Mouse (Mus musculus) forebrain, embryonic 12.5 days (tissue): ENCODE results near the gene A4gnt. TPM values are rescaled to one million over a fixed set of nuclear protein-coding genes. Genes with fewer than 3 reads are reported as not detected.

Experiments used
- ATAC-seq: fragments of 200-750 bp; cut with Nextera tagmentation; 2 replicates; pipeline ENCODE4 v1.8.0; 2017; ENCODE audit warnings: moderate TSS enrichment; ENCODE audit not compliant: low FRiP score
- H3K27ac ChIP-seq: fragments of 300-500 bp; sonication (generic); 2 replicates; pipeline ENCODE4 v1.5.1; 2016; ENCODE audit warnings: mild to moderate bottlenecking
- H3K27me3 ChIP-seq: fragments of 300-500 bp; sonication (generic); 2 replicates; pipeline ENCODE4 v1.6.1; 2016; ENCODE audit warnings: mild to moderate bottlenecking
- H3K36me3 ChIP-seq: fragments of 300-500 bp; sonication (generic); replicated peaks from 2 replicates; pipeline ENCODE4 v1.6.1; 2016; ENCODE audit warnings: mild to moderate bottlenecking
- H3K4me1 ChIP-seq: fragments of 300-500 bp; sonication (generic); 2 replicates; pipeline ENCODE4 v1.6.1; 2016
- H3K4me2 ChIP-seq: fragments of 300-500 bp; sonication (generic); 2 replicates; pipeline ENCODE4 v1.6.1; 2016; ENCODE audit warnings: mild to moderate bottlenecking, moderate library complexity
- H3K4me3 ChIP-seq: fragments of 300-500 bp; sonication (generic); replicated peaks from 2 replicates; pipeline ENCODE4 v1.5.1; 2016; ENCODE audit warnings: mild to moderate bottlenecking
- H3K9ac ChIP-seq: fragments of 300-500 bp; sonication (generic); 2 replicates; pipeline ENCODE4 v1.6.1; 2016; ENCODE audit warnings: mild to moderate bottlenecking
- H3K9me3 ChIP-seq: fragments of 300-500 bp; sonication (generic); 2 replicates; pipeline ENCODE4 v1.6.1; 2016
- WGBS: fragments of 180-500 bp; shearing (Covaris S2); methylation state at CpG from one replicate; pipeline ENCODE4 v1.1.7; 2016; 5-methylcytosine and 5-hydroxymethylcytosine counted together
- polyA plus RNA-seq: library from polyadenylated mRNA; unstranded; fragments of >200 nt; fragmentation: Nextera tagmentation; extraction: Ambion mirVana; gene quantifications from 2 replicates; pipeline ENCODE4 v1.2.1, GENCODE M21; 2016

A4gnt gene
- polyA plus RNA-seq, 1 experiment from 2014 or later: not detected

DNA sequence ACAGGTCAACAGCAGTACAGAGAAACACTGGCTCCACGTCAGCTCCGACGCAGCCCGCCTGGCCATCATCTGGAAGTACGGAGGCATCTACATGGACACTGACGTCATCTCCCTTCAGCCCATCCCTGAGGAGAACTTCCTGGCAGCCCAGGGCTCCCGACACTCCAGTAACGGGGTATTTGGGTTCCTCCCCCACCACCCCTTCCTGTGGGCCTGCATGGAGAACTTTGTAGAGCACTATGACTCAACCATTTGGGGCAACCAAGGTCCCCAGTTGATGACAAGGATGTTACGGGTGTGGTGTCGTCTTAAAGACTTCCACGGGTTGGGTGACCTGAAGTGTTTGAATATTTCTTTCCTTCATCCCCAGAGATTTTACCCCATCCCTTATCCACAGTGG is 7.9 kb downstream of the A4gnt start:
- no peaks in the 10 kb centered on the region for H3K27me3 ChIP-seq
- H3K36me3 ChIP-seq: no peaks in the 10 kb centered on the region
- H3K4me1 ChIP-seq: no peaks in the 10 kb centered on the region
- 94% methylated on average over 11 of the region's 11 CpGs for WGBS
- no peak overlapping the region for H3K4me2 ChIP-seq
- no peak overlapping the region for H3K4me3 ChIP-seq
- no peak overlapping the region for H3K27ac ChIP-seq
- H3K9me3 ChIP-seq: no peaks in the 10 kb centered on the region
- no peak overlapping the region for H3K9ac ChIP-seq
- no peak for ATAC-seq

DNA sequence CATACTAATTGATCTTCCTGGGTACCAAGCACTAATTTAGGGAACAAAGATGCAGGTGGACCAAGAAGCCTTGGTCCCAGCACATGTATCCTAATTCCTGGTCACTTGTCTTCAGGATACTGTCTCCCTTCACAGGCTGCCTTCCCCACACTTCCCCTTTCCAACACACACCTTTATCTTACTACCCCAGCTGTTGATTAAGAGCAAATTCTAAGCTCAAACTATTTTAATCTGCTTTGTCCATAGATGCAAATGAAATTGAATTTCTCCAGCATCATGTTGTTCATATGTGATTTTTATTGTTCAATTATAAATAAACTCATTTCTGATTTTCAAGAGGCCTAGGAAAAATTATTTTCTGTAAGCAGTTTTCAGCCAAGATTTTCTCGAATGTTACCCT is 9.7 kb downstream of the A4gnt start:
- no peaks in the 10 kb centered on the region for H3K36me3 ChIP-seq
- no peak overlapping the region for H3K9ac ChIP-seq
- H3K4me3 ChIP-seq: no peak overlapping the region
- WGBS: 88% methylated on average over 1 of the region's 1 CpGs
- no peak overlapping the region for H3K27ac ChIP-seq
- H3K9me3 ChIP-seq: no peaks in the 10 kb centered on the region
- H3K4me1 ChIP-seq: no peaks in the 10 kb centered on the region
- ATAC-seq: no peak
- H3K4me2 ChIP-seq: no peak overlapping the region
- H3K27me3 ChIP-seq: no peaks in the 10 kb centered on the region

DNA sequence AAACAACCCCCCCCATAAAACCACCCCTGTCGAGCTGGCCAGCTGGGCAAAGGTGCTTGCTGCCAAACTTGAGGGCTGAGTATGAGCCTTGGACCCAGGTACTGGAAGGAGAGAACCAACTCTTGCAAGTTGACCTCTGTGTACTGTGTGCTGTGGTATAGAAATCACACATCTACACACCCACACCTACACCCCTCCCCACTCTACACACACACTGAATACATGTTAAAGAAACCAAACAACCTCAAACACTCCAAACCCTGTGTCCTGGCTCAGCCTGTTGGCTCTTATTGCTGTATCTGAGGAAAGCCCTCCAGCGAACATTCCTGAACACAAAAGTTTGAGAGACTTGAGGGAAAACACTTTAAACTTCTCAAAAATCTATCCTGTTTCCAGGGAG is 10.7 kb downstream of the A4gnt start:
- H3K4me1 ChIP-seq: no peaks in the 10 kb centered on the region
- no peaks in the 10 kb centered on the region for H3K27me3 ChIP-seq
- H3K36me3 ChIP-seq: no peaks in the 10 kb centered on the region
- WGBS: 51% methylated on average over 2 of the region's 2 CpGs
- no peak overlapping the region for H3K4me3 ChIP-seq
- no peak overlapping the region for H3K27ac ChIP-seq
- H3K9ac ChIP-seq: no peak overlapping the region
- no peaks in the 10 kb centered on the region for H3K9me3 ChIP-seq
- H3K4me2 ChIP-seq: no peak overlapping the region
- ATAC-seq: no peak

DNA sequence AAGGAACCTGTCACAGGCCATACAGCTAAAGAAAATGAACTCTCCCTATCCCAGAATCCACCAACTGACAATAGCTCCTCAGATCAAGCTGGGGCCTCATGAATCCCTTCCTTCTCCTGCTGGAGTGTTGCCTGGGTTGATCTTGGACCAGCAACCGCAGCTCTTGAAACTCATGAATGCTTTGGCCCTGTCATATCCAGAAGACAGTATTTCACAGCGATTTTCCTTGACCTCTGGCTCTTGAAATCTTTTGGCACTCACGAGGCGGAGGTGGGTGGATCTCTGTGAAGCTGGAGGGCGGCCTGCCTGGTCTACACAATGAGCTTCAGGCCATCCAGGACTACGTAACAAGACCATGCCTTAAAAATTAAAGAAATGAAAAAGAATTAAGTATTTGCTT is 11.8 kb downstream of the A4gnt start:
- H3K9me3 ChIP-seq: no peaks in the 10 kb centered on the region
- H3K9ac ChIP-seq: no peak overlapping the region
- no peak overlapping the region for H3K27ac ChIP-seq
- WGBS: 82% methylated on average over 6 of the region's 6 CpGs
- H3K4me3 ChIP-seq: no peak overlapping the region
- H3K36me3 ChIP-seq: no peaks in the 10 kb centered on the region
- H3K4me1 ChIP-seq: peaks cover 6% of the 10 kb centered on the region
- no peak for ATAC-seq
- H3K4me2 ChIP-seq: no peak overlapping the region
- no peaks in the 10 kb centered on the region for H3K27me3 ChIP-seq

DNA sequence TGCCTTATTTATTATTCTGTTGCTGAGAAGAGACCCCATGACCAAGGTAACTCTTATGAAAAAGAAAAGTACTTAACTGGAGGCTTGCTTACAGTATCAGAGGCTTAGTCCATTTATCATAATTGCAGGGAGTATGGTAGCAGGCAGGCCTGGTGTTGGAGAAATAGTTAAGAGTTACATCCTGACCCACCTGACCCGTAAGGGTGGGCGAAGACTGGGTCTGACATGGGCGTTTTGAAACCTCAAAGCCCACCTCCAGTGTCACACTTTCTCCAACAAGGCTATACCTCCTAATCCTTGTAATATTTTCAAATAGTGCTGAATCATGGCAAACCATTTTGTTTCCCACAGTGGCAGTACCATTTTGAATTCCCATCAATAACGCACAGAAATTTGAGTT is 16.3 kb downstream of the A4gnt start:
- 55% methylated on average over 4 of the region's 4 CpGs for WGBS
- peaks cover 37% of the 10 kb centered on the region for H3K4me1 ChIP-seq
- H3K27ac ChIP-seq: 0 out of 2 replicates have a peak overlapping the region, but pooled peaks have one; percentile 84
- peaks cover 5% of the 10 kb centered on the region for H3K36me3 ChIP-seq
- H3K9ac ChIP-seq: no peak overlapping the region
- no peak for ATAC-seq
- H3K4me2 ChIP-seq: peak overlapping the region; percentile 79
- H3K27me3 ChIP-seq: no peaks in the 10 kb centered on the region
- no peaks in the 10 kb centered on the region for H3K9me3 ChIP-seq
- no peak overlapping the region for H3K4me3 ChIP-seq

DNA sequence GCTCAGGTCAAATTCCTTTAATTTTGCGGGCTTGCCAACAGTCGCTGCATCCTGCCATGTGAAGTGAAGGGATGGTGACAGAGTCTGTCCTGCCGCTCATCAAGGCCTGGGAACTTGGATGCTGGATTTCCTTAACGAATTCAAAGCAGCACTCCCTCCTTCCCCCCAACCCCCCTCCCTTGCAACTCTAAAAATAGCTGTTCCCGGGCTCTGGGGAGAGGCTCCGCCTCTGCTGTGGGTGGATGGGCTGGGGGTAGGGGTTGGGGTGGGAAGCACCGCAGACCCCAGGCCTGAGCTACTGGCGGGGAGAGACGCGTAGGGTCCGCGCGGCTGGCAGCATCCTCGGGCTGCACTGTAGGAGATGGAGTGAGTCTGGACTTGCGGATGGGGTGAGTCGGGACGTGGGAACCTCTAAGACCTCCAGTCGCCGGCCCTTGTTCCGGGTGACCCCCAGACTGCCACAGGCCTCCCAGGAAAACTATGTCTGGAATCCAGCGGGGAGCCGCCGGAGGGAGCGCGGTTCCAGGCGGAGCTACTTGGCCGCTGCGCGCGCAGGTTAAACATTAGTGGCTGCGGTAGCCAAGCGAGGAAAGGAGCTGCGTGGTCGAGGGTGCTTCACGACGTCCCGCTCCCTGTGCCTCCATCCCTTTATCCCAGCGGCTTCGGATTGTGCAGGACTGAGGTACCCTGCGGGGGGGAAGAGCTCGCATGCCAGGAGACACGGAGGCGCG is 17.1 kb downstream of the A4gnt start, which contains the start of gene Dzip1l:
Dzip1l (plus strand) TSS at position 216 of the 731 bp plus-strand sequence.
- ATAC-seq: peak; percentile 94
- Histone ChIP-seq H3K4me1 (peaks cover 37% of the 10 kb centered on the region), H3K9me3 (no peaks in the 10 kb centered on the region), H3K27me3 (no peaks in the 10 kb centered on the region), H3K9ac (peak within 1 kb of the TSS; percentile 78), H3K4me2 (peak within 1 kb of the TSS; percentile 79), H3K36me3 (peaks cover 12% of the 10 kb centered on the region), H3K27ac (peak within 1 kb of the TSS; percentile 84), H3K4me3 (peak within 1 kb of the TSS; percentile 63)
- WGBS: under 1% methylated on average over 44 of the region's 44 CpGs

DNA sequence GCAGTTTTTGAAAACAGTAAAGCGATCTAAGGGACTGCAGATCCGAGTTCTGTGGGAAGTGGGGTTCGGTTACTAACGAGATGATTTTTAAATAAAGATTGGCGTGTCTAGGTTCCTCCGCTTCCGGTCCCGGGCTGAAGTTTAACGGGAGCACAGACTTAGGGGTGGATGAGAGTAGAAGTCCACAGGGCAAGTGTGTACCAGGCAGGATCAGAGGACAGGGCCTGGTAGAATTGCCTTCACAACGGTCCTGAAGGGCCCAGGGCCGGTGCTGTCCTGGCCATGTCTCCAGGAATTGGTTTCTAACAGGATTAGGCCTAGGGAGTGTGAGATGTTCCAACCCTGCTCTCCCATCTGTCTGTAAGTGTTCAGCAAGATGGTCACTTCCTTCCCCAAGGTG is 17.8 kb downstream of the A4gnt start:
- Histone ChIP-seq H3K4me3 (peak overlapping the region; percentile 63), H3K4me2 (peak overlapping the region; percentile 79), H3K9ac (peak overlapping the region; percentile 78), H3K4me1 (peaks cover 37% of the 10 kb centered on the region), H3K27ac (peak overlapping the region; percentile 84), H3K36me3 (peaks cover 17% of the 10 kb centered on the region), H3K9me3 (no peaks in the 10 kb centered on the region), H3K27me3 (no peaks in the 10 kb centered on the region)
- WGBS: 0% methylated on average over 11 of the region's 11 CpGs
- peak; percentile 18; the same call in 1 of the 2 replicates for ATAC-seq

DNA sequence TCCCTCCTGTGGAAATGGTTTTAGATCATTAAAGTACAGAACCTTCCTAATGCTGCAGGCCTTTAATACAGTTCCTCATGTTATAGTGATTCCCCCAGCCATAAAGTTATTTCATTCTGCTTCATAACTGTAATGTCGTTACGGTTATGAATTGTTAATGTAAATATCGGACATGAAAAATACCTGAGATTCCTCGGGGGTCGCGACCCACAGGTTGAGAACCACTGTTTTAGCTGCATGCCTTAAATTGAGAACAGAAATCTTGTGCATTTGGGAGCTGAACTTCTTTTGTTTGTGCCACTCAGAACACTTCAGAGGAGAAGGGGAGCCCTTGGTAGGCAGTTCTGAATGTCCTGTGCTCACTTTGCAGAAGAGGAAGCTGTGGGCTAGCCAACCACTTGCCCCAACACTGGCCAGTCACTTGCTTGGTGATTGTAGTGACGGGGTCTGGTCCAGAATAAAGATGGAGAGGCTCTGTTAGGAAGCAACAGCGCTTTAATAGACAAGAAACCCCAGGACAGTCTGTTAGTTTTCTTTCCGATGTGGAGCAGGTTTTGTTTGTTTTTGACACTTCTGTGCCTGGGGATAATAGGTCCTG is 18.3 kb downstream of the A4gnt start:
- Histone ChIP-seq H3K36me3 (peaks cover 20% of the 10 kb centered on the region), H3K4me1 (peaks cover 37% of the 10 kb centered on the region), H3K9me3 (no peaks in the 10 kb centered on the region), H3K4me3 (peak overlapping the region; percentile 63), H3K27me3 (no peaks in the 10 kb centered on the region), H3K9ac (peak overlapping the region; percentile 78), H3K4me2 (peak overlapping the region; percentile 79), H3K27ac (no peak overlapping the region; the same call in 1 of the 2 replicates)
- 47% methylated on average over 9 of the region's 9 CpGs for WGBS
- ATAC-seq: no peak

DNA sequence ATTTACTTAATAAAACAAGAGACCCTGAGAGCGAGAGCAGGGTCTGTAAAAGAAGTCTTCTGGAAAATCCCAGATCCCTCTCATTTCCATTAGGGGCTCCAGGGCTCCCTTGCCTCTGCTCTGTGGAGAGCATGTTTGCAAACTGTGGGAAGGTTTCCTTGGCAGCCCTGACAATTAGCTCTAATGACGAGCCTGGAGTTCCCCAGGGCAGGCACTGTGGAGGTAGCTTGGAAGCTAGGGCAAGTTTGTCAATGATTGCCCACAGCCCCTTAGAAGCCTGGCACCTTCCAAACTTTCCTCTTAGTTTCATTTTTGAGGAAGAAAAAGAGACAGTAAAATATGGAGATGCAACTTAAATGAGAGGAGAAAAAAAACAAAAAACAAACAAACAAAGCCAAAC is 19.5 kb downstream of the A4gnt start:
- no peaks in the 10 kb centered on the region for H3K9me3 ChIP-seq
- no peak overlapping the region for H3K4me3 ChIP-seq
- no peak for ATAC-seq
- H3K9ac ChIP-seq: no peak overlapping the region
- no peaks in the 10 kb centered on the region for H3K27me3 ChIP-seq
- H3K27ac ChIP-seq: peak overlapping the region; percentile 36; the same call in 1 of the 2 replicates
- peaks cover 20% of the 10 kb centered on the region for H3K36me3 ChIP-seq
- peak overlapping the region; percentile 79 for H3K4me2 ChIP-seq
- H3K4me1 ChIP-seq: peaks cover 37% of the 10 kb centered on the region
- WGBS: 26% methylated on average over 2 of the region's 2 CpGs

DNA sequence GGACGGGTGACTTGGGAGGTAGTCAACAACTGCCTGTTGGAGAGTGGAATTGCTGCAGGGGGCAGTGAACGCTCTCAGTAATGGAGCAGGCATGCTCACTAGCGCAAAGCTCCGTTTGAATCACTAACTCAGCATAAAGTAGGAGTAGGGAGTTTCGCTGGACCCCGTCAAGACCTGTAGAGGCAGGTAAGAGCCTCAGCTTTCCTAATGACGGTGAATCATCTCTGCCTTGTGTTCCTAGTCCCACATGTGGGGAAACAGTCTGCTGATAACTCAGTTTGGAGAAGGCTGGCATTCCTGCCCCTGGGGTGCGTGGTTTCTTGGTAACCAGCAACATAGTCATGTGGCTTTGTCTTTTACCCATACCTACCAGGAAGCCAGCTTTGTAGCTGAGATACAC is 20.0 kb downstream of the A4gnt start:
- Histone ChIP-seq H3K36me3 (peaks cover 22% of the 10 kb centered on the region), H3K4me1 (peaks cover 37% of the 10 kb centered on the region), H3K9ac (0 out of 2 replicates have a peak overlapping the region, but pooled peaks have one; percentile 42), H3K27ac (no peak overlapping the region), H3K9me3 (no peaks in the 10 kb centered on the region), H3K4me2 (peak overlapping the region; percentile 79), H3K27me3 (no peaks in the 10 kb centered on the region), H3K4me3 (no peak overlapping the region)
- no peak for ATAC-seq
- WGBS: 50% methylated on average over 8 of the region's 8 CpGs

DNA sequence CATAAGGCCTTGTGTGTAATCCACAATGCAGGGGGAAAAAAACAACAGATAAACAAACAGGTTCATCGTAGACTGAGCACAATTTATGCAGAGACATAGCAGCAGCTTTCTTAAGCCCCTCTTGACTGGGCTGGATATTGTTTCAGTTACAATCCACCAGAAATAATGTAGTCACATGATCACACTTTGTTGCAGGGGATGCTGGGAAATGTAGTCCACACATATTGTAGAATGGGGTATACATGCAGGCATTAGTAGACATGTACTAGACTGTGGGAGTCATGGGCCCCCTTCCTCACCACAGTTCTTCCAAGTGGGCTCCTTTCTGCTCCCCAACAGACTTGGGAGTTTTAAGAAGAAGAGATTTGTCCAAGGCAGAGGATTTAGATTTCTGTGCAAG is 24.5 kb downstream of the A4gnt start:
- Histone ChIP-seq H3K4me2 (no peak overlapping the region), H3K9me3 (no peaks in the 10 kb centered on the region), H3K4me3 (no peak overlapping the region), H3K9ac (no peak overlapping the region), H3K27ac (no peak overlapping the region), H3K27me3 (no peaks in the 10 kb centered on the region), H3K36me3 (peaks cover 51% of the 10 kb centered on the region), H3K4me1 (peaks cover 9% of the 10 kb centered on the region)
- ATAC-seq: peak; percentile 41; the same call in 1 of the 2 replicates
- WGBS: 86% methylated on average over 1 of the region's 1 CpGs

DNA sequence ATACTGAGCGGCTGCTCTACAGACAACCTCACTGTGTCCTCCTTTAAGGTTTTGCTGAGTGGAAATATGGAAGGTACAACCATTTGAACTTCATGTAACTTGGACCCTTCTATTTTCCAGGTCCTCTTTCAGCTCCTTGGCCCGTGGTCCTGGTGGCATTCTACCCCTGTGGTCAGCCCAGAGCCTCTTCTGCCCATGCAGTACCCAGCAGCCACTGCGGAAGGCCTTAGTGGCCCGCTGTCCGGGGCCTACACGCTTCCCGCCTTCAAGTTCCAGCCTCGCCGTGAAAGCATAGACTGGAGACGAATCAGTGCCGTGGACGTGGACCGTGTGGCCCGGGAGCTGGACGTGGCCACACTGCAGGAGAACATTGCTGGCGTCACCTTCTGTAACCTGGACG is 24.9 kb downstream of the A4gnt start:
- H3K9ac ChIP-seq: no peak overlapping the region
- ATAC-seq: no peak
- peaks cover 56% of the 10 kb centered on the region for H3K36me3 ChIP-seq
- no peak overlapping the region for H3K27ac ChIP-seq
- 97% methylated on average over 17 of the region's 17 CpGs for WGBS
- no peak overlapping the region for H3K4me3 ChIP-seq
- peaks cover 5% of the 10 kb centered on the region for H3K4me1 ChIP-seq
- H3K27me3 ChIP-seq: no peaks in the 10 kb centered on the region
- H3K4me2 ChIP-seq: no peak overlapping the region
- H3K9me3 ChIP-seq: no peaks in the 10 kb centered on the region

DNA sequence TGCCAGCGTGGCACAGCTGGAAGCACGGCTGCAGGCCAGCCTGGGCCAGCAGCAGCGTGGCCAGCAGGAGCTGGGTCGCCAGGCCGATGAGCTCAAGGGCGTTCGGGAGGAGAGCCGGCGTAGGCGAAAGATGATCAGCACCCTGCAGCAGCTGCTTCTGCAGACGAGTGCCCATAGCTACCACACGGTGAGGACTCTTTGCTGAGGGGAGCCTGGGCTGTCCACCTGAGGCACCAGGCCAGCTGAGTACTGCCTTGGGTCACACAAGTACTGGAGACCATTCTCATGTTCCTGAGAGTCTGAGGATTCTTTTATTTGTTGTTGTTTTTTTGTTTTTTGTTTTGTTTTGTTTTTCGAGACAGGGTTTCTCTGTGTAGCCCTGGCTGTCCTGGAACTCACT is 25.4 kb downstream of the A4gnt start:
- H3K36me3 ChIP-seq: peaks cover 57% of the 10 kb centered on the region

More for the DNA sequence above, 25.4 kb downstream of the A4gnt start:
- Histone ChIP-seq H3K4me1 (no peaks in the 10 kb centered on the region; the same call in 1 of the 2 replicates), H3K9me3 (no peaks in the 10 kb centered on the region), H3K4me2 (no peak overlapping the region), H3K9ac (no peak overlapping the region), H3K27me3 (no peaks in the 10 kb centered on the region), H3K4me3 (no peak overlapping the region), H3K27ac (no peak overlapping the region)
- ATAC-seq: no peak
- 97% methylated on average over 13 of the region's 13 CpGs for WGBS
